Mouse (Mus musculus): ENCODE measurements around the gene Fto.

DNA sequence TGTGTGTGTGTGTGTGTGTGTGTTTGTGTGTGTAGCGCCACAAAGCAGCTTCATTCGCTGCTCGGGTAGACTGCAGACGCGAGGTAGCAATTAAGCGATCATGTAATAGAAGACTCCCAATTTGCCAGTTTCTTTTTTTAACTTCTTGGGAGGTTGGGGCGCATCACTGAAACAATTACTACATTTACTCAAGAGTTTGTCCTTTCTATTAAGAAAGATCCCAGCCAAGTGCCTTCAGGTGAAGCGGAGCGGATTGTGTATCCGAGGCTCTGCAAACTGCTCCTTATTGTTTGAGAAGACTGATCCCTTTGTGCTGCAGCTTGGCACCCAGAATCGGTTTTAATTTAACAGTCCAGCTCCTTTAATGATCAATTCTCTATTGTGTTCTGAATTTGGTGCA lies 70.5 kb downstream of the Fto start:
- TF ChIP-seq CTCF (IDR thresholded peaks at IDR 0.05; ENCODE audit: extremely low read depth, insufficient read depth, insufficient read length, insufficient replicate concordance) (no peak), POLR2A (IDR thresholded peaks at IDR 0.05; ENCODE audit: low read depth, low read length) (no peak)
